Mouse (Mus musculus) stomach, postnatal 0 days (tissue): ENCODE measurements around the gene Glra1. TPM values are rescaled to one million over a fixed set of nuclear protein-coding genes. Genes with fewer than 3 reads are reported as not detected.

Source experiments
- ATAC-seq: fragments of 200-750 bp; cut with Nextera tagmentation; 2 replicates; pipeline ENCODE4 v1.8.0; 2017; ENCODE audit not compliant: low FRiP score, low TSS enrichment
- DNase-seq: peaks from one replicate; pipeline ENCODE4 v3.0.0-alpha.2; 2016; ENCODE audit warnings: low spot score
- H3K27ac ChIP-seq: fragments of 300-500 bp; sonication (generic); replicated peaks from 2 replicates; pipeline ENCODE4 v1.5.1; 2014; ENCODE audit warnings: mild to moderate bottlenecking, control low read depth
- H3K27me3 ChIP-seq: fragments of 300-500 bp; sonication (generic); 2 replicates; pipeline ENCODE4 v1.6.1; 2014; ENCODE audit warnings: low read length; ENCODE audit not compliant: control insufficient read depth, insufficient read depth
- H3K36me3 ChIP-seq: fragments of 300-500 bp; sonication (generic); 2 replicates; pipeline ENCODE4 v1.6.1; 2014; ENCODE audit warnings: low read length, mixed read lengths; ENCODE audit not compliant: control insufficient read depth, insufficient read depth
- H3K4me1 ChIP-seq: fragments of 300-500 bp; sonication (generic); replicated peaks from 2 replicates; pipeline ENCODE4 v1.6.1; 2014; ENCODE audit warnings: antibody characterized with exemption; ENCODE audit not compliant: control insufficient read depth, insufficient read depth
- H3K4me2 ChIP-seq: fragments of 300-500 bp; sonication (generic); replicated peaks from 2 replicates; pipeline ENCODE4 v1.6.1; 2014; ENCODE audit warnings: low read depth, mild to moderate bottlenecking, control low read depth, moderate library complexity
- H3K4me3 ChIP-seq: fragments of 300-500 bp; sonication (generic); 2 replicates; pipeline ENCODE4 v1.5.1; 2014; ENCODE audit warnings: low read depth, low read length, control low read depth
- H3K9ac ChIP-seq: fragments of 300-500 bp; sonication (generic); 2 replicates; pipeline ENCODE4 v1.6.1; 2014; ENCODE audit warnings: mild to moderate bottlenecking, low read length, control low read depth, mixed read lengths
- H3K9me3 ChIP-seq: fragments of 300-500 bp; sonication (generic); 2 replicates; pipeline ENCODE4 v1.6.1; 2016; ENCODE audit warnings: low read length; ENCODE audit not compliant: control insufficient read depth
- CTCF ChIP-seq: IDR thresholded peaks from 2 replicates; pipeline ENCODE4 v1.5.1; 2016; ENCODE audit warnings: antibody characterized with exemption, low read depth, mild to moderate bottlenecking, moderate library complexity
- EP300 ChIP-seq: optimal IDR thresholded peaks from 2 replicates; pipeline ENCODE3; 2016; ENCODE audit warnings: antibody characterized with exemption
- WGBS: fragments of 180-500 bp; shearing (Covaris S2); extraction: QIAGEN DNeasy Blood & Tissue Kit; methylation state at CpG from one replicate; pipeline ENCODE4 v1.1.7; 2014; 5-methylcytosine and 5-hydroxymethylcytosine counted together
- polyA plus RNA-seq: library from polyadenylated mRNA; unstranded; fragments of >200 nt; fragmentation: Nextera tagmentation; extraction: Ambion mirVana; gene quantifications from 2 replicates; pipeline ENCODE4 v1.2.1, GENCODE M21; 2015

Glra1 gene
- polyA plus RNA-seq, 1 experiment from 2014 or later, result not detected

DNA sequence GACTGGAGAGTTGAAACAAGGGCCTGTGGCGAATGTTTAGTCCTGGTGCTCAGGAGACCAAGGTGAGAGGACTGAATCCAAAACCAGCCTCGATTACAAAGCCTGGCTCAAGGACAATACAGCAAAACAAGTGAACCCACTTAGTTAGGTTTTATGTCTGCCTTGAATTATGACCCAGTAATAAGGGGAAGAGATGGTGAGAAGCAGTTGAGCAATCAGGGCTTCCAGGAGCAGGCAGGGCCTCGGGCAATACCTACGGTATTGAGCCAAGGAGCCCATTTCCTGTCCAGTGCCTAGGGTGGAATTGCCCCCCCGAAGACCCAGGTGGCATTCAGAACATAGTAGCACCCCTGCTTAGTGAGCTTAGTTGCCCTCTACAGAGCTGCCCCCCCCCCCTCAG, 105.1 kb downstream of the Glra1 start:
- TF ChIP-seq CTCF (no peak), EP300 (no peak)
- Histone ChIP-seq H3K4me2 (no peak overlapping the region), H3K36me3 (0 out of 2 replicates have a peak, but pooled peaks cover 12% of the 10 kb centered on the region), H3K27me3 (no peaks in the 10 kb centered on the region), H3K4me3 (no peak overlapping the region), H3K4me1 (no peaks in the 10 kb centered on the region), H3K9me3 (no peaks in the 10 kb centered on the region), H3K27ac (peak overlapping the region; percentile 20), H3K9ac (no peak overlapping the region)
- DNase-seq, result no peak
- ATAC-seq, result no peak
- WGBS, result 60% methylated on average over 5 of the region's 5 CpGs

DNA sequence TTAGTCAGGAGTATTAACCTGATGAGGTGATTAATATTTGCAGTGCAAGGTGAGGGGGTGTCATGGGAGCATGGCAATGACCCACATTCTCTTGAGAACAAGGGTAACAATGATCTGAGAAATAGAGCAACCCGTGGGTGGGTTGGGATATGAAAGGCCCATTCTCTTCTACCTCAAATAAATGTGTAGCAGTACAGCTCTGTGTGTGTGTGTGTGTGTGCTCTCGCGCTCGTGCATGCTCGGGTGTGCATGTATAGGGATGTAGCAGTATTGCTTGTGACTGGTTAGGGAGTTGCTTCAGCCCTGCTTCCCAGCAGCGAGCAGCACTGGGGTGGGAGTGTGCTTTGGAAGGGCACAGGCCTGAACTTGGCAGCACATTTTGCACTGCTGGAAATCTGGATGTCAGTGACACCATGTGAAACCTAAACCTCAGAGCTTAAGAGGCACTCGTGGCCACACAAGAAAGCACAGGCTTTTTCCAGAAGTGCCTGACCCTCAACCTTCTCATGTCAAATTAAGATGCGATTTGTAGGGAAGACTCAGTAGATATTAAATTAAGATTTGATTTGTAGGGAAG, 106.0 kb downstream of the Glra1 start:
- no peaks in the 10 kb centered on the region for H3K9me3 ChIP-seq
- no peak overlapping the region for H3K4me3 ChIP-seq
- no peak overlapping the region for H3K4me2 ChIP-seq
- H3K27me3 ChIP-seq, result no peaks in the 10 kb centered on the region
- H3K36me3 ChIP-seq, result 0 out of 2 replicates have a peak, but pooled peaks cover 12% of the 10 kb centered on the region
- WGBS, result 79% methylated on average over 8 of the region's 8 CpGs
- no peak for TF ChIP-seq CTCF
- no peak for TF ChIP-seq EP300
- no peaks in the 10 kb centered on the region for H3K4me1 ChIP-seq
- H3K27ac ChIP-seq, result no peak overlapping the region
- no peak for DNase-seq
- H3K9ac ChIP-seq, result no peak overlapping the region
- ATAC-seq, result no peak

DNA sequence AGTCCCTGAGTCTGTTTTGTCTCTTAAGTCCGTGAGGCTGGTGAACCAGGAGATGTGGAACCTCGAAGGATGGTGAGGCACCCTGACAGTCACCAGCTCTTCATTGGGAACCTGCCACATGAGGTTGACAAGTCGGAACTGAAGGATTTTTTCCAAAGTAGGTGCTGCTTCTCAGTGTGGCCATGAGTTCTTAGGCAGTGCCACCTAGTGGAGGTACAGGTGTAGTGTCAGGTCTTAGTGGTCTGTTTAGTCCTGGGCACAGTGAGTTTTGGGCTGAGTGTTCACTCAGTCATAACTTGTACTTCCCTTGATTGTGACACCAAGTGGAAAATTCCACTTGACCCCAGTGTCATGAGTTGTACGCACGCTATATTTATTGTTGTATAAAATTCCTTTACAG, 110.1 kb downstream of the Glra1 start:
- ATAC-seq (peak; percentile 73), DNase-seq (peak; percentile 66)
- Histone ChIP-seq H3K4me2 (no peak overlapping the region), H3K4me3 (no peak overlapping the region), H3K27ac (no peak overlapping the region), H3K4me1 (no peaks in the 10 kb centered on the region), H3K27me3 (no peaks in the 10 kb centered on the region), H3K9me3 (no peaks in the 10 kb centered on the region), H3K9ac (no peak overlapping the region), H3K36me3 (peaks cover 25% of the 10 kb centered on the region)
- 47% methylated on average over 5 of the region's 5 CpGs for WGBS
- peak; percentile 87 for TF ChIP-seq CTCF
- TF ChIP-seq EP300, result no peak

DNA sequence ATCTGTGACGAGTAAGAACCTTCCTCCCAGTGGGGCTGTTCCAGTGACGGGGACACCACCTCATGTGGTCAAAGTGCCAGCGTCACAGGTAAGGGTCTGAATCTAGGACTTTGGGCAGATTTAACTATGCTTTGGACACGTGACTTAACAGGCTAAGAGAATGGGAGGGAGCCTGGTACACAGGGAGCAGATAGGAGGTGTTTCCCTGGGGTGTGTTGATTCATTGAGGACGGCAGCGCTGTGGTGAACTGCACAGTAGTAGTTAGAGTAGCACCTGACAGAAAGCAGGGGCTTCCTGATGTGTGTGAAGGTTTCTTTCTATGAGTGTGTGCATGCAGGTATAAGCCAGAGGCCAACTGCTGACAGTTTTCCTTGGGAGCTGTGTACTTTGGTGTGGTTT, 111.8 kb downstream of the Glra1 start:
- DNase-seq, result no peak
- 78% methylated on average over 6 of the region's 6 CpGs for WGBS
- no peak overlapping the region for H3K9ac ChIP-seq
- TF ChIP-seq EP300 (no peak), CTCF (no peak)
- no peaks in the 10 kb centered on the region for H3K9me3 ChIP-seq
- no peak overlapping the region for H3K4me3 ChIP-seq
- peak; percentile 52; the same call in 1 of the 2 replicates for ATAC-seq
- H3K36me3 ChIP-seq, result peaks cover 35% of the 10 kb centered on the region
- no peaks in the 10 kb centered on the region for H3K4me1 ChIP-seq
- H3K4me2 ChIP-seq, result no peak overlapping the region
- no peaks in the 10 kb centered on the region for H3K27me3 ChIP-seq
- H3K27ac ChIP-seq, result no peak overlapping the region

DNA sequence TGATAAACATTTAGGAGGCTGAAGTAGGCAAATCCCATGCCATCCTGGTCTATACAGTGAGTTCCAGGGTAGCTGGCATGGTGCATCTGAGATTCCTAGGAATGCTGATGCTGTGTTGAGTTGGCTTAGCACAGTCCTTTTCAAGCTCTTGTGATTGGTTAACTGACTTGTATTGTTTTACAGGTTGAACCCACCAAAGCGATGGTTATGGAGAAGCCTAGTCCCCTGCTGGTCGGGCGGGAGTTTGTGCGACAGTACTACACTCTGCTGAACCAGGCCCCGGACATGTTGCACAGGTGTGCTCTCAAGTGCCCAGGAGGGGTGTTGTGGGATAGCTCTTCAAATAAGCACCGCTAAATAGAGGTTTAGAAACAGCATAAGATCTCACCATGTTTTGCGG, 122.6 kb downstream of the Glra1 start:
- DNase-seq (no peak), ATAC-seq (no peak)
- no peak overlapping the region for H3K9ac ChIP-seq
- H3K27me3 ChIP-seq, result no peaks in the 10 kb centered on the region
- TF ChIP-seq EP300, result no peak
- no peak for TF ChIP-seq CTCF
- H3K4me1 ChIP-seq, result no peaks in the 10 kb centered on the region
- no peak overlapping the region for H3K4me3 ChIP-seq
- H3K9me3 ChIP-seq, result no peaks in the 10 kb centered on the region
- H3K27ac ChIP-seq, result no peak overlapping the region
- H3K4me2 ChIP-seq, result no peak overlapping the region
- 96% methylated on average over 7 of the region's 7 CpGs for WGBS
- H3K36me3 ChIP-seq, result peaks cover 17% of the 10 kb centered on the region

DNA sequence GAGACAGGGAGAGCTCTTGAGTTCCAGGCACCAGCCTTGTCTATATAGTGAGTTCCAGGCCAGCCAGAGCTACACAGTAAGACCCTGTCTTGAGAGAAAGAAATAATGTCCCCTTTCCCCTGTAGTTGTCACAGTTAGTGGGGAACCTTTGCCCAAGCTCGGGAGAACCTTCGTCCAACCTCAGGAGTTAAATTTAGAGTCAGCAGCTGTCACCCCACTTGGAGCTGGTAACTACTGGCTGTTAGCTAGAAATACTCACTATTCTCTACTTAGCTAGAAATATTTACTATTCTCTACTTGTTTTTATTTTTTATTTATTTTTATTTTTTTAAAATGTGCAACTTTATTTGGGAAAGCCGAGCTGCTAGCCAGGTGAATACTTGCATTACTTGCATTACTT, 134.8 kb downstream of the Glra1 start:
- Histone ChIP-seq H3K27ac (no peak overlapping the region), H3K9ac (no peak overlapping the region), H3K9me3 (no peaks in the 10 kb centered on the region), H3K27me3 (no peaks in the 10 kb centered on the region), H3K36me3 (no peaks in the 10 kb centered on the region), H3K4me2 (no peak overlapping the region), H3K4me1 (no peaks in the 10 kb centered on the region; the same call in 1 of the 2 replicates), H3K4me3 (no peak overlapping the region)
- DNase-seq (no peak), ATAC-seq (no peak)
- 74% methylated on average over 3 of the region's 3 CpGs for WGBS
- TF ChIP-seq EP300 (no peak), CTCF (no peak)
